Mouse (Mus musculus): ENCODE data around the gene Trabd.

Trabd gene

GRCm38 (mm10) chr15:89074613-89075477 lies at the start of gene Trabd:
TSS of gene Trabd (plus strand) at chr15:89075124.
- CTCF ChIA-PET = interaction anchor here (1.0 kb wide), 1 partner anchor 136 kb away, joined by 6 read pairs; the partner anchor contains the start of gene Ppp6r2

GRCm38 (mm10) chr15:89044381-89044780 lies 30.5 kb upstream of the Trabd start:
- CTCF ChIA-PET = no interaction called here

- CTCF ChIA-PET = no interaction called here
Observed at GRCm38 (mm10) chr15:89046356-89046755, 28.6 kb upstream of the Trabd start.

GRCm38 (mm10) chr15:89054666-89055065 lies 20.3 kb upstream of the Trabd start:
- CTCF ChIA-PET = no interaction called here

GRCm38 (mm10) chr15:89058736-89059135 lies 16.2 kb upstream of the Trabd start:
- CTCF ChIA-PET = no interaction called here

GRCm38 (mm10) chr15:89059161-89059931 lies 15.6 kb upstream of the Trabd start, which contains the start of gene Panx2:
TSS of gene Panx2 (plus strand) at chr15:89059734.
- CTCF ChIA-PET = no interaction called here

- CTCF ChIA-PET = no interaction called here
Observed at GRCm38 (mm10) chr15:89060032-89060681, 14.8 kb upstream of the Trabd start.

- CTCF ChIA-PET = no interaction called here
Observed at GRCm38 (mm10) chr15:89060811-89061460, 14.0 kb upstream of the Trabd start.

- CTCF ChIA-PET = no interaction called here
Observed at GRCm38 (mm10) chr15:89061761-89062517, 13.0 kb upstream of the Trabd start.

GRCm38 (mm10) chr15:89062518-89062910 lies 12.4 kb upstream of the Trabd start:
- CTCF ChIA-PET = no interaction called here

- CTCF ChIA-PET = no interaction called here
Observed at GRCm38 (mm10) chr15:89063001-89063400, 11.9 kb upstream of the Trabd start.

GRCm38 (mm10) chr15:89063536-89063935 lies 11.4 kb upstream of the Trabd start:
- CTCF ChIA-PET = no interaction called here

- CTCF ChIA-PET = no interaction called here
Observed at GRCm38 (mm10) chr15:89064891-89065290, 10.0 kb upstream of the Trabd start.

GRCm38 (mm10) chr15:89067609-89068008 lies 7.3 kb upstream of the Trabd start:
- CTCF ChIA-PET = no interaction called here

- CTCF ChIA-PET = no interaction called here
Observed at GRCm38 (mm10) chr15:89068226-89068625, 6.7 kb upstream of the Trabd start.

- CTCF ChIA-PET = no interaction called here
Observed at GRCm38 (mm10) chr15:89069336-89069840, 5.5 kb upstream of the Trabd start.

GRCm38 (mm10) chr15:89070606-89071005 lies 4.3 kb upstream of the Trabd start:
- CTCF ChIA-PET = no interaction called here

GRCm38 (mm10) chr15:89073993-89074603 lies 826 bp upstream of the Trabd start:
- CTCF ChIA-PET = no interaction called here

GRCm38 (mm10) chr15:89075478-89076147 lies 689 bp downstream of the Trabd start:
- CTCF ChIA-PET = interaction anchor here (1.0 kb wide), 1 partner anchor 136 kb away, joined by 6 read pairs; the partner anchor contains the start of gene Ppp6r2
